Mouse (Mus musculus) limb, embryonic 11.5 days (tissue): ENCODE measurements around the gene Milr1. TPM values are rescaled to one million over a fixed set of nuclear protein-coding genes. Genes with fewer than 3 reads are reported as not detected.

Experiments
- ATAC-seq: fragments of 200-750 bp; cut with Nextera tagmentation; 2 replicates; pipeline ENCODE4 v1.8.0; 2017; ENCODE audit warnings: low read depth; ENCODE audit not compliant: insufficient number of reproducible peaks, low FRiP score, low TSS enrichment
- DNase-seq: peaks from one replicate; pipeline ENCODE4 v3.0.0-alpha.2; 2015; ENCODE audit warnings: low spot score
- H3K27ac ChIP-seq: fragments of 300-500 bp; sonication (generic); replicated peaks from 2 replicates; pipeline ENCODE4 v1.5.1; 2014; ENCODE audit warnings: low read depth, mild to moderate bottlenecking, low read length
- H3K27me3 ChIP-seq: fragments of 300-500 bp; sonication (generic); 2 replicates; pipeline ENCODE4 v1.6.1; 2014; ENCODE audit warnings: mild to moderate bottlenecking, low read length, mixed read lengths; ENCODE audit not compliant: control insufficient read depth, insufficient read depth
- H3K36me3 ChIP-seq: fragments of 300-500 bp; sonication (generic); 2 replicates; pipeline ENCODE4 v1.6.1; 2014; ENCODE audit warnings: mild to moderate bottlenecking, low read length, moderate library complexity, mixed read lengths; ENCODE audit not compliant: control insufficient read depth, insufficient read depth
- H3K4me1 ChIP-seq: fragments of 300-500 bp; sonication (generic); 2 replicates; pipeline ENCODE4 v1.6.1; 2014; ENCODE audit warnings: low read length, mixed read lengths; ENCODE audit not compliant: control insufficient read depth, insufficient read depth
- H3K4me2 ChIP-seq: fragments of 300-500 bp; sonication (generic); 2 replicates; pipeline ENCODE4 v1.6.1; 2014; ENCODE audit warnings: low read depth, mild to moderate bottlenecking, moderate library complexity; ENCODE audit not compliant: severe bottlenecking
- H3K4me3 ChIP-seq: fragments of 300-500 bp; sonication (generic); 2 replicates; pipeline ENCODE4 v1.5.1; 2014; ENCODE audit warnings: low read depth, low read length
- H3K9ac ChIP-seq: fragments of 300-500 bp; sonication (generic); 2 replicates; pipeline ENCODE4 v1.6.1; 2014; ENCODE audit warnings: mild to moderate bottlenecking, low read length
- H3K9me3 ChIP-seq: fragments of 300-500 bp; sonication (generic); 2 replicates; pipeline ENCODE4 v1.6.1; 2016; ENCODE audit warnings: low read length; ENCODE audit not compliant: control insufficient read depth
- WGBS: fragments of 180-500 bp; shearing (Covaris S2); extraction: QIAGEN DNeasy Blood & Tissue Kit; methylation state at CpG from one replicate; pipeline ENCODE4 v1.1.7; 2014; 5-methylcytosine and 5-hydroxymethylcytosine counted together
- polyA plus RNA-seq: library from polyadenylated mRNA; unstranded; fragments of >200 nt; fragmentation: Nextera tagmentation; extraction: Ambion mirVana; gene quantifications from 2 replicates; pipeline ENCODE4 v1.2.1, GENCODE M21; 2014

The Milr1 gene
- polyA plus RNA-seq, 1 experiment from 2014 or later: 0.89 TPM

DNA sequence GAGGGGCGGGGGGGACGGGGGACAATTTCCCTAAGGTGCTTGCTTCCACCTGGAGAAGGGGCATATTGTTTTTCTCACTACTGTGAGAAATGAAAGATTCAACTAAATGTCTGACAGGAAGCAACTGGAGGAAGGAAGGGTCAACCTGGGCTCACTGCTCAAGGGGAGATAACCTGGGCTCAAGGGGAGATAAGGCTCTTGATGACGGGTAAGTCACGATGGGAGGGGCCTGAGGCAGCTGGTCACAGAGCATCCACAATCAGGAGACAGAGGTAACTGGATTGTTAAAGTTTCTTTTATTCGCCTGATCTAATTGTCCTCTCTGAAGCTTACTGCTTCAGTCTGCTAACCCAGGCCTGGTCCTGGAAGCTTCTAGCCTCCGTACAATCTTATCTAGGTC lies 2.3 kb downstream of the Milr1 start:
- Histone ChIP-seq H3K4me2 (no peak overlapping the region), H3K27ac (no peak overlapping the region), H3K27me3 (no peaks in the 10 kb centered on the region), H3K4me1 (no peaks in the 10 kb centered on the region), H3K9me3 (no peaks in the 10 kb centered on the region), H3K9ac (no peak overlapping the region), H3K36me3 (no peaks in the 10 kb centered on the region), H3K4me3 (no peak overlapping the region)
- WGBS: 89% methylated on average over 6 of the region's 6 CpGs
- DNase-seq (no peak), ATAC-seq (no peak)

DNA sequence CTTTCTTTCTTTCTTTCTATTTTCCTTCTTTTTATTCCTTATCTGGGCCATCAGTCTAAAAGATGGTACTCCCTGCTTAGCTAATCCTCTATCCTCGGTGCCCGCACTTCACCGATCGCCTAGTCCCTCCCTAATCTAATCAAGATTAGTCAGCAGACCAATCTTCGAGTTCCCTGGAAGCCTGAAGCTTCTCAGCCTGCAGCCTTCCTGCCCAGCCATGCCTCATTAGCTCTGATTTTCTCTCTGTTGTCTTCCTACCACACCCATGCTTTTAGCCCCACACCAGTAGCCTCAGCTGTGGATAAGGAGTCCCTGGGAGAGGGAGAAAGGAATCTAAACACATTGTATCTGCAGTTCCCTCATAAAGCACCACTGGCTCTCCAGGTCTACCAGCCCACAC lies 4.6 kb downstream of the Milr1 start:
- H3K4me2 ChIP-seq: no peak overlapping the region
- H3K4me3 ChIP-seq: no peak overlapping the region
- no peaks in the 10 kb centered on the region for H3K27me3 ChIP-seq
- 76% methylated on average over 5 of the region's 5 CpGs for WGBS
- H3K4me1 ChIP-seq: no peaks in the 10 kb centered on the region
- H3K36me3 ChIP-seq: no peaks in the 10 kb centered on the region
- H3K27ac ChIP-seq: no peak overlapping the region
- no peaks in the 10 kb centered on the region for H3K9me3 ChIP-seq
- DNase-seq (no peak), ATAC-seq (no peak)
- no peak overlapping the region for H3K9ac ChIP-seq

DNA sequence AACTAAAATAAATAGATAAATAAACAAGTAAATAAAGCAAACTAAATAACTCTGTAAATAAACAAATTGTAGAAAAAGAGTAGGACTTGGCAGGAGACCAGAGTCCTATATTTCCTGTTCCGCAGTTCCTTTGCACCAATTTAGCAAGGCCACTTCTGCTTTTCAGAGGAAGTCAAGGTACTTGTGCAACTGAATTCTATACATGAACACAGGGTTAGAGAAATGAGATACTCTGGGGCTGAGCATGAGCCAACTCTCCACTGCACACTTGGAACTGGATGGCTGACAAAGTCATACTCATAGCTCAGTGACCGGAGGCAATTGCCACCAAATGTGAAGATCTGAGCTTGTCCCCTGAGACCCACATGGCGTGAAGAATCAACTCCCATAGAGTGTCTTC lies 8.0 kb downstream of the Milr1 start:
- WGBS: 92% methylated on average over 3 of the region's 3 CpGs

DNA sequence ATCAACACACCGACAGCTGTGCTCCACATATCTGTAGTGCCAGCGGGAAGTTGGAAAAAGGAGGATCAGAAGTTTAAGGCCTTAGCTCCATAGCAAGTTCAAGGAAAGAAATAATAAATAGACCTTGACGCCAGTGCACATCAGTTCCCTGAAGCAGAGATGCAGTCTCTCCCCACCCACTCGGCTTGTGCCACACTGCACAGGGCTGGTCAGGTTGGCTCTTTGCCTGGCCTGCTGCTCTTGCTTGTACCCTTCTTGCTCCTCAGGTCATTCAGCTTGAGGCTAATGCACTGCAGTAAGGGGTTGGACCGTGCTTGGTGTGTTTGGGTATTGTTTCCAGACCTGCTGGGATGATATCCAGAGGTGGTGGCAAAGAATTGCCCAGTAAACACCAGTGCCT lies 9.5 kb downstream of the Milr1 start:
- Histone ChIP-seq H3K4me1 (peaks cover 5% of the 10 kb centered on the region; the same call in 1 of the 2 replicates), H3K27ac (no peak overlapping the region), H3K9ac (no peak overlapping the region), H3K9me3 (no peaks in the 10 kb centered on the region), H3K4me2 (no peak overlapping the region), H3K27me3 (no peaks in the 10 kb centered on the region), H3K4me3 (no peak overlapping the region), H3K36me3 (no peaks in the 10 kb centered on the region)
- ATAC-seq: no peak
- DNase-seq: no peak
- WGBS: 94% methylated on average over 5 of the region's 5 CpGs

More for the DNA sequence above, 8.0 kb downstream of the Milr1 start:
- DNase-seq (no peak), ATAC-seq (no peak)
- no peaks in the 10 kb centered on the region for H3K27me3 ChIP-seq
- H3K9me3 ChIP-seq: no peaks in the 10 kb centered on the region
- no peak overlapping the region for H3K9ac ChIP-seq
- no peak overlapping the region for H3K27ac ChIP-seq
- peaks cover 5% of the 10 kb centered on the region; the same call in 1 of the 2 replicates for H3K4me1 ChIP-seq
- no peak overlapping the region for H3K4me2 ChIP-seq
- no peaks in the 10 kb centered on the region for H3K36me3 ChIP-seq
- H3K4me3 ChIP-seq: no peak overlapping the region

DNA sequence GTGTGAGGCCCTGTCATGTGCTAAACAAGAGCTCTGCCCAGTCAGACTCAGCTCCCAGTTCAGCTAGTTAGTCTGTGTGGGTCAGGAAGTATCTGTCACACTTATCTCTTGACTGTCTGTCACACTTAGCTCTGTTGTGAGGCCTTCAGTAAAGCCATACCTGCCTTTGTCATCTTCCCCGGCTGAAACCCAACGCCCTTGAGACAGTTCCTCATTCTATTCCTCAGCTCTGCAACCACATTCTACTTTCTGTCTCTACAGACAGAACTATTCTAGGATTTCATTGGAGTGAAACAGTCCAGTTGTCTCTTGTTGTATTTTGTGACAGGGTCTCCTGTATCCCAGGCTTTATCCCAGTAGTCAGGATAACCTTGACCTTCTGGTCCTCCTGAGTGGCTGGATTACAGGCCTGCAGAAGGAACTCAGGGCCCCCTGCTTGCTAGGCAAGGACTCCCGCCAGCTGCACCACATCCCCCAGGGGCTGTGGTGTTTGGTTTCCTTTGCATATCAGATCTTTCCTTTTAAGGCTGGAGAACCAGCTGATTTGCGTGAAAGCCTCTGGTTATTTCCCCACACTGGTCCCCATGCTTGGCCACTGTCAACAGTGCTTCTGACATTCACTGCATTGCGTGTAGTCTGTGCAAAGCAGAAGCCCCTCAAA lies 11.2 kb downstream of the Milr1 start:
- WGBS: 48% methylated on average over 5 of the region's 5 CpGs
- Histone ChIP-seq H3K36me3 (no peaks in the 10 kb centered on the region; the same call in 1 of the 2 replicates), H3K9ac (no peak overlapping the region), H3K9me3 (no peaks in the 10 kb centered on the region), H3K4me2 (no peak overlapping the region), H3K27me3 (no peaks in the 10 kb centered on the region), H3K27ac (no peak overlapping the region), H3K4me3 (no peak overlapping the region), H3K4me1 (peaks cover 5% of the 10 kb centered on the region; the same call in 1 of the 2 replicates)
- ATAC-seq: peak; percentile 35; the same call in 1 of the 2 replicates
- DNase-seq: no peak

DNA sequence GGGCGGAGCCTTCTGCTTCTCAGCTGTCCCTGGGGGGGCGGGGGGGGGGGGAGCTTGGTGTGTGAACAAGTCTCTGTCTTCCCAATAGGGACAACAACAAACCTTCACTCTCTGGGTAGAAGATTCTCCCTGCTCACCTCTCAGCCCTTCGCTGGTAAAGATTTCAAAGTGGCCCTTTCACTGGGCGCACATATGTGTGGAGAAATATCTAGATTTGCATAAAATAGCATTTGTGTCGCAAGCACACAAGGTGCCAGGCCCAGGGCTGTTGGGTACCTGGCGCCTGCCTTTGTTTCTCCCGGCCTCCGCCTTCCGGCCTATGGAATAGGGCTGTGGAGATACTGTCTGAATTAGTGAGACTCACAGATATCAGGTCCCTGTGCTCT lies 11.8 kb downstream of the Milr1 start:
- no peak overlapping the region for H3K27ac ChIP-seq

DNA sequence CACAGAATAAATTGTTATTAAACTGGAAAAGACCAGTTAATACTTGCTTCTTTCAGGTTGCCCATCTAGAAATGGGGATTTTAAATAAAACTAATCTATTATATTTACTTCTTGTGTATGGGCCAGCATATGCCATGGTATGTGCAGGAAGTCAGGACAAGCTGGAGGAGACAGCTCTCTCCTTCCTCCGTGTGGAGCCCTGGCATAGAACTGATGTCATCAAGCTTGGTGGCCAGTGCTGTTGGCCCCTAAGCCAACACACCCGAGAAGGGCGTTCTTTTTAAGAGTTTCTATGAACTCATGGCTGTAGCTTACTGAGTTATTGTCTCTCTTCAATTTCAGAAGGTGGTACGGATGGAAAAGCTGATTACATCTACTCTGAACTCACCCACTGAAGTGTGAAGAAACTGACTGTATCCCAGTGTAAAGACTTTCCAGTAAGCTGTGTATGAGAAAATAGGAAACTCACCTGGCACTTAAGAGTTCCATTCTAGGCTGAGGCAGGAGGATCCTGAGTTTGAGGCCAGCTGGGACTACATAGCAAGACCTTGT lies 15.7 kb downstream of the Milr1 start:
- Histone ChIP-seq H3K27me3 (no peaks in the 10 kb centered on the region), H3K4me1 (peaks cover 5% of the 10 kb centered on the region; the same call in 1 of the 2 replicates), H3K36me3 (peaks cover 13% of the 10 kb centered on the region), H3K9me3 (peaks cover 3% of the 10 kb centered on the region; the same call in 1 of the 2 replicates), H3K9ac (no peak overlapping the region), H3K4me2 (no peak overlapping the region), H3K27ac (no peak overlapping the region), H3K4me3 (no peak overlapping the region)
- DNase-seq (no peak), ATAC-seq (no peak)
- 88% methylated on average over 4 of the region's 4 CpGs for WGBS

More for the DNA sequence above, 11.8 kb downstream of the Milr1 start:
- ATAC-seq (no peak), DNase-seq (no peak)
- 73% methylated on average over 9 of the region's 9 CpGs for WGBS
- Histone ChIP-seq H3K9ac (no peak overlapping the region), H3K36me3 (peaks cover 4% of the 10 kb centered on the region), H3K27me3 (no peaks in the 10 kb centered on the region), H3K4me3 (no peak overlapping the region), H3K4me2 (no peak overlapping the region), H3K9me3 (peaks cover 3% of the 10 kb centered on the region; the same call in 1 of the 2 replicates), H3K4me1 (peaks cover 5% of the 10 kb centered on the region; the same call in 1 of the 2 replicates)

DNA sequence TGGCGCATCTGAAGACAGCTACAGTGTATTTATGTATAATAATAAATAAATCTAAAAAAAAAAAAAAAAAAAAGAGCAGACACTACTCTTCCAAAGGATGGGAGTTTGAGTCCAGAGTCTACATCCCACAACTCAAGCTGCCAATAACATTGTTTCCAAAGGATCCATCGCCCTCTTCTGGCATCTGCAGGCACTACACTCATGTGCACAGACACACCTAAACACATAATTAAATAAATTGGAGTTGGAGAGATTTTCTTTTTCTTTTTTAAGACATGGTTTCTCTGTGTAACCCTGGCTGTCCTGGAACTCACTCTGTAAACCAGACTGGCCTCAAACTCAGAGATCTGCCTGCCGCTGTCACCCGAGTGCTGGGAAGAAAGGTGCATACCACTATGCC lies 16.5 kb downstream of the Milr1 start:
- no peak overlapping the region for H3K4me2 ChIP-seq
- WGBS: 88% methylated on average over 4 of the region's 4 CpGs
- peaks cover 3% of the 10 kb centered on the region; the same call in 1 of the 2 replicates for H3K9me3 ChIP-seq
- H3K4me1 ChIP-seq: peaks cover 4% of the 10 kb centered on the region; the same call in 1 of the 2 replicates
- H3K4me3 ChIP-seq: no peak overlapping the region
- no peak overlapping the region for H3K9ac ChIP-seq
- DNase-seq: no peak
- ATAC-seq: no peak
- no peak overlapping the region for H3K27ac ChIP-seq
- no peaks in the 10 kb centered on the region for H3K27me3 ChIP-seq
- peaks cover 16% of the 10 kb centered on the region for H3K36me3 ChIP-seq
